Mouse (Mus musculus) myocyte (in vitro differentiated cells): ENCODE results near the gene Cab39.

Source experiments
- CEBPB ChIP-seq: IDR thresholded peaks from 2 replicates; pipeline ENCODE4 v1.6.1; 2011; ENCODE audit warnings: mild to moderate bottlenecking, moderate library complexity; ENCODE audit not compliant: poor library complexity, insufficient read depth, severe bottlenecking
- MYOD1 ChIP-seq, 3 experiments: IDR thresholded peaks; one replicate each; pipeline ENCODE4 v1.6.1; 2011; ENCODE audit warnings: control low read depth in 2 of 3, low read depth in 2 of 3, mild to moderate bottlenecking in 2 of 3, moderate library complexity in 1 of 3; ENCODE audit not compliant: insufficient read length in 2 of 3, control insufficient read depth in 1 of 3
- MYOG ChIP-seq, 3 experiments: IDR thresholded peaks; one replicate each; pipeline ENCODE4 v1.6.1; 2011; ENCODE audit warnings: control low read depth in 2 of 3, low read depth in 2 of 3, mild to moderate bottlenecking in 2 of 3; ENCODE audit not compliant: insufficient read length in 2 of 3, control insufficient read depth in 1 of 3, insufficient read depth in 1 of 3
- POLR2A ChIP-seq: IDR thresholded peaks from one replicate; pipeline ENCODE4 v1.6.1; 2011; ENCODE audit warnings: low read depth, mild to moderate bottlenecking, control low read depth, moderate library complexity; ENCODE audit not compliant: insufficient read length
- TCF12 ChIP-seq: IDR thresholded peaks from one replicate; pipeline ENCODE4 v1.6.1; 2011; ENCODE audit warnings: mild to moderate bottlenecking, control low read depth; ENCODE audit not compliant: poor library complexity, insufficient read depth, severe bottlenecking
- TCF3 ChIP-seq: IDR thresholded peaks from one replicate; pipeline ENCODE4 v1.6.1; 2011; ENCODE audit warnings: low read depth, control low read depth; ENCODE audit not compliant: insufficient read length
- USF1 ChIP-seq: IDR thresholded peaks from one replicate; pipeline ENCODE4 v1.6.1; 2011; ENCODE audit warnings: low read depth, mild to moderate bottlenecking, control low read depth, moderate library complexity

GRCm38 (mm10) chr1:85899388-85899761 lies 106.1 kb downstream of the Cab39 start:
- TF ChIP-seq POLR2A (no peak), USF1 (no peak), TCF12 (no peak), MYOD1 (IDR thresholded peaks at IDR 0.05; ENCODE audit: control insufficient read depth in 1 of 3, insufficient read length in 2 of 3, low read depth in 2 of 3) (no peak), CEBPB (no peak), MYOG (IDR thresholded peaks at IDR 0.05; ENCODE audit: control insufficient read depth in 1 of 3, insufficient read depth in 1 of 3, insufficient read length in 2 of 3, low read depth in 2 of 3) (no peak), TCF3 (no peak)
